Mouse (Mus musculus): ENCODE measurements around the gene Usp15. TPM values are rescaled to one million over a fixed set of nuclear protein-coding genes. Genes with fewer than 3 reads are reported as not detected.

The Usp15 gene
- polyA plus RNA-seq, 1 experiment, result 2.0 TPM

- Histone ChIP-seq H3K27me3 (ENCODE audit: control insufficient read depth, insufficient read depth, low read length) (no peaks in the 10 kb centered on the region), H3K27ac (ENCODE audit: insufficient read depth, low read depth, low read length) (peak overlapping the region; percentile 62), H3K36me3 (ENCODE audit: control insufficient read depth, insufficient read depth, low read length) (peaks cover 6% of the 10 kb centered on the region), H3K4me3 (ENCODE audit: low read depth, low read length) (no peak overlapping the region), H3K4me1 (ENCODE audit: control insufficient read depth, insufficient read depth, insufficient read length, low read length) (peaks cover 13% of the 10 kb centered on the region; the same call in 1 of the 2 replicates)
- WGBS, result 19% methylated on average over 2 of the region's 2 CpGs
- no peak for TF ChIP-seq CTCF (IDR thresholded peaks at IDR 0.05; ENCODE audit: extremely low read depth, insufficient read length, insufficient replicate concordance, low read depth, low read length)
- no peak for TF ChIP-seq POLR2A (IDR thresholded peaks at IDR 0.05; ENCODE audit: low read depth, low read length)
Measured at GRCm38 (mm10) chr10:123071997-123072396, 124.8 kb downstream of the Usp15 start.

GRCm38 (mm10) chr10:123063021-123063420, 133.8 kb downstream of the Usp15 start:
- Histone ChIP-seq H3K4me3 (ENCODE audit: low read depth, low read length) (no peak overlapping the region), H3K27ac (ENCODE audit: insufficient read depth, low read depth, low read length) (no peak overlapping the region), H3K4me1 (ENCODE audit: control insufficient read depth, insufficient read depth, insufficient read length, low read length) (peaks cover 2% of the 10 kb centered on the region; the same call in 1 of the 2 replicates), H3K36me3 (ENCODE audit: control insufficient read depth, insufficient read depth, low read length) (peaks cover 5% of the 10 kb centered on the region), H3K27me3 (ENCODE audit: control insufficient read depth, insufficient read depth, low read length) (no peaks in the 10 kb centered on the region)
- no peak for TF ChIP-seq CTCF (IDR thresholded peaks at IDR 0.05; ENCODE audit: extremely low read depth, insufficient read length, insufficient replicate concordance, low read depth, low read length)
- TF ChIP-seq POLR2A (IDR thresholded peaks at IDR 0.05; ENCODE audit: low read depth, low read length), result no peak
- WGBS, result 90% methylated on average over 2 of the region's 2 CpGs

- no peak overlapping the region for H3K4me3 ChIP-seq (ENCODE audit: low read depth, low read length)
- H3K27ac ChIP-seq (ENCODE audit: insufficient read depth, low read depth, low read length), result no peak overlapping the region
- TF ChIP-seq CTCF (IDR thresholded peaks at IDR 0.05; ENCODE audit: extremely low read depth, insufficient read length, insufficient replicate concordance, low read depth, low read length), result no peak
- no peak for TF ChIP-seq POLR2A (IDR thresholded peaks at IDR 0.05; ENCODE audit: low read depth, low read length)
- H3K4me1 ChIP-seq (ENCODE audit: control insufficient read depth, insufficient read depth, insufficient read length, low read length), result peaks cover 2% of the 10 kb centered on the region; the same call in 1 of the 2 replicates
- WGBS, result 71% methylated on average over 6 of the region's 6 CpGs
- H3K27me3 ChIP-seq (ENCODE audit: control insufficient read depth, insufficient read depth, low read length), result no peaks in the 10 kb centered on the region
- H3K36me3 ChIP-seq (ENCODE audit: control insufficient read depth, insufficient read depth, low read length), result peaks cover 12% of the 10 kb centered on the region
Measured at GRCm38 (mm10) chr10:123060831-123061230, 136.0 kb downstream of the Usp15 start.

- Histone ChIP-seq H3K27ac (ENCODE audit: insufficient read depth, low read depth, low read length) (no peak overlapping the region), H3K4me1 (ENCODE audit: control insufficient read depth, insufficient read depth, insufficient read length, low read length) (peaks cover 7% of the 10 kb centered on the region), H3K4me3 (ENCODE audit: low read depth, low read length) (no peak overlapping the region), H3K27me3 (ENCODE audit: control insufficient read depth, insufficient read depth, low read length) (no peaks in the 10 kb centered on the region), H3K36me3 (ENCODE audit: control insufficient read depth, insufficient read depth, low read length) (peaks cover 12% of the 10 kb centered on the region)
- TF ChIP-seq CTCF (IDR thresholded peaks at IDR 0.05; ENCODE audit: extremely low read depth, insufficient read length, insufficient replicate concordance, low read depth, low read length) (no peak), POLR2A (IDR thresholded peaks at IDR 0.05; ENCODE audit: low read depth, low read length) (no peak)
- 73% methylated on average over 1 of the region's 1 CpGs for WGBS
Measured at GRCm38 (mm10) chr10:123057082-123057481, 139.7 kb downstream of the Usp15 start.

GRCm38 (mm10) chr10:123056463-123056862, 140.3 kb downstream of the Usp15 start:
- H3K4me3 ChIP-seq (ENCODE audit: low read depth, low read length), result no peak overlapping the region
- H3K27ac ChIP-seq (ENCODE audit: insufficient read depth, low read depth, low read length), result no peak overlapping the region
- peaks cover 14% of the 10 kb centered on the region for H3K36me3 ChIP-seq (ENCODE audit: control insufficient read depth, insufficient read depth, low read length)
- peaks cover 7% of the 10 kb centered on the region for H3K4me1 ChIP-seq (ENCODE audit: control insufficient read depth, insufficient read depth, insufficient read length, low read length)
- H3K27me3 ChIP-seq (ENCODE audit: control insufficient read depth, insufficient read depth, low read length), result no peaks in the 10 kb centered on the region
- WGBS, result 90% methylated on average over 10 of the region's 10 CpGs
- TF ChIP-seq POLR2A (IDR thresholded peaks at IDR 0.05; ENCODE audit: low read depth, low read length) (no peak), CTCF (IDR thresholded peaks at IDR 0.05; ENCODE audit: extremely low read depth, insufficient read length, insufficient replicate concordance, low read depth, low read length) (no peak)

GRCm38 (mm10) chr10:123055205-123056000, 141.4 kb downstream of the Usp15 start:
- WGBS, result 88% methylated on average over 9 of the region's 9 CpGs
- H3K36me3 ChIP-seq (ENCODE audit: control insufficient read depth, insufficient read depth, low read length), result peaks cover 23% of the 10 kb centered on the region
- TF ChIP-seq CTCF (IDR thresholded peaks at IDR 0.05; ENCODE audit: extremely low read depth, insufficient read length, insufficient replicate concordance, low read depth, low read length) (no peak), POLR2A (IDR thresholded peaks at IDR 0.05; ENCODE audit: low read depth, low read length) (no peak)

More at GRCm38 (mm10) chr10:123055205-123056000, 141.4 kb downstream of the Usp15 start:
- Histone ChIP-seq H3K4me1 (ENCODE audit: control insufficient read depth, insufficient read depth, insufficient read length, low read length) (peaks cover 5% of the 10 kb centered on the region), H3K27ac (ENCODE audit: insufficient read depth, low read depth, low read length) (no peak overlapping the region), H3K4me3 (ENCODE audit: low read depth, low read length) (no peak overlapping the region), H3K27me3 (ENCODE audit: control insufficient read depth, insufficient read depth, low read length) (no peaks in the 10 kb centered on the region)

Other genes with a start within 250 kb of the Usp15 start
- 24.2 and 49.0 TPM in 2 replicates for gene Mon2, start 120.5 kb downstream of the Usp15 start, polyA plus RNA-seq (2012; rRNA removed)
- gene Fam19a2, start 67.0 kb upstream of the Usp15 start, polyA plus RNA-seq (2012; rRNA removed), result 0.04 TPM in 1 of 2 replicates, not detected in the other

Data from small intestine, adult 2 months (tissue).